Mouse (Mus musculus) cortical plate, adult 2 months (tissue): ENCODE data around the gene Pmepa1.

Source experiments
- CTCF ChIP-seq: fragments of 200-500 bp; IDR thresholded peaks from 2 replicates; pipeline ENCODE4 v1.5.1; 2011; ENCODE audit warnings: mild to moderate bottlenecking, control low read depth, low read length; ENCODE audit not compliant: insufficient read depth; ENCODE audit errors: extremely low read depth
- POLR2A ChIP-seq: fragments of 200-500 bp; IDR thresholded peaks from 2 replicates; pipeline ENCODE4 v1.6.1; 2011; ENCODE audit warnings: mild to moderate bottlenecking, low read length, control low read depth; ENCODE audit not compliant: insufficient read depth; ENCODE audit errors: extremely low read depth

- TF ChIP-seq CTCF = no peak
- TF ChIP-seq POLR2A = no peak
Observed at GRCm38 (mm10) chr2:173177481-173177880, 98.9 kb downstream of the Pmepa1 start.
